Mouse (Mus musculus) bone marrow macrophage, adult 2 months (primary cell): Measurements from ENCODE around the gene Abtb1.

Experiments used
- CTCF ChIP-seq: IDR thresholded peaks from 2 replicates; pipeline ENCODE4 v1.5.1; 2012; ENCODE audit warnings: low read depth, mild to moderate bottlenecking, low read length, moderate library complexity
- POLR2A ChIP-seq: IDR thresholded peaks from 2 replicates; pipeline ENCODE4 v1.6.1; 2012; ENCODE audit warnings: mild to moderate bottlenecking, low read depth, low read length, borderline replicate concordance

GRCm38 (mm10) chr6:88821294-88821693, 20.5 kb downstream of the Abtb1 start:
- TF ChIP-seq CTCF (no peak), POLR2A (no peak)
